Mouse (Mus musculus): Measurements from ENCODE around the gene Hcn2.

The Hcn2 gene

DNA sequence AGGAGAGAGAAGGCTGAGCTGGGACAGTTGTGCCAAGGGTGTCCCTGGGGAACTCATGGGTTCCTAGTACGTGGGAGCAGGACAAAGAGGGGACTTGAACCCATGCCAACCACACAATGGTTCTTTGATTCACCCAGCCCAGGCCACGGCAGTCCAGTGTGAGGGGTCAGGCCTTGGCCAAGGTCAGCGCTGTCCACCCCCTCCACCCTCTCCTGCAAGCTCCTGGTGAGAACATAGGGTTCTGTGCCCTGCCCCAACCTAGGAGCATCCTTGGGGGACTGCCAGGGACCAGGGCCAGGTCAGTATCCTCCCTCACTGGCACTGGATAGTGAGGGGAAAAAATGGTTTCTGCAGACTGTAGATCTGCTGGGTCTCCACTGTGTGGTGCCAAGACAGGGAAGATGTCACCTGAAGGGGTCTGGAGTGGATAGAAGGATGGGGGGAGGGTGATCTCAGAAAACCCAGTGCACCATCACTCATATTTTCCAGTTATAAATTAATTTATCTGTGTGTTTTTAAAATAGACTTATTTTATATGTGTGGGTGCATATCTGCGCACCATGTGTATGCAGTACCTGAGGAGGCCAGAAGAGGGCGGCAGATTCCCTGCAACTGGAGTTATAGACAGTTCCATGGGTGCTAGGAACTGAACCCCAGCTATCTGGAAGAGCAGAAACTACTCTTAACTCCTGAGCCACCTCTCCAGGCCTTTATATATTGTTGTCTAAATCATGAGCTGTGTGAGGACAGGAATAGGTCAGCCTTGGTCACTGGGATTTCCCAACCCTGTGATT lies 58.2 kb downstream of the Hcn2 start:
- DNase-seq (ENCODE audit: low read depth, low spot score) = no peak

DNA sequence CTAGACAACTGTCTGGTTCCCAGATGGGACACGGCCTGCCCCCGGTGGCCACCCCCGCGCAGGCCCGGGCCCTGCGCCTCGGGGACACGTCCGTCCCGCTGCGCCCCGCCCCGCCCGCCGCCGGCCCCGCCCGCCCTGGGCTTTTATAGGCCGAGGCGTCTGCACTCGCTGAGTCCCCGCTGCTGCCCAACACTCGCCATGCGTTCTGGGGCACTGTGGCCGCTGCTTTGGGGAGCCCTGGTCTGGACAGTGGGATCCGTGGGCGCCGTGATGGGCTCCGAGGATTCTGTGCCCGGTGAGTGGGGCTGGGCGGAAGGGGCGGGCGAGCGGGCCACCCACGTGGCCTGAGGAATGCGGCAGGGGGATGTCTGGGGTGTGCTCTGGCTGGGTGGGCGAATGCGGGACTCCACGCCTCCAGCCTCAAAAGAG lies 60.7 kb downstream of the Hcn2 start, which contains the start of gene Fstl3:
Gene Fstl3, plus strand, starts transcription at position 170 of the 429 bp plus-strand sequence.
- DNase-seq (ENCODE audit: low read depth, low spot score) = no peak

DNA sequence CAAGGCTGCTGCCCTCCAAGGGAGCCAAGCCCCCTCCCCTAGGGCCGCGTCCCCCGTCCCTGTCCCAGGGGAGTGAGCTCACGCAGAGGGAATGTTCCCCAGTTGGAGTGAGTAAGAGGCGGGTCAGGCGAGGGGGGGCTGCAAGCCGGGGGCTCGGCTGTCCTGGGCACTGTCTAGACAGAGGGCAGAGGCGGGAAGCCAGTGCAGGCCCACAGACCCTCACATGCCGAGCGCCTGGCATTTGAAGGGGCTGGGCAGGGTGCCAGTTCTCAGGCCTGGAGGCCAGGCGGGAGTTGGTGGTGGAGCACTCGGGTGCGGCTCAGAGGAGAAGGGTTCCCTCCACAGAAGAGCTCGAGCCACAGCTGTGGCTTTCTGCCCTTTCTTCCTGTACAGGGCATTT lies 61.6 kb downstream of the Hcn2 start:
- DNase-seq (ENCODE audit: low read depth, low spot score) = no peak

DNA sequence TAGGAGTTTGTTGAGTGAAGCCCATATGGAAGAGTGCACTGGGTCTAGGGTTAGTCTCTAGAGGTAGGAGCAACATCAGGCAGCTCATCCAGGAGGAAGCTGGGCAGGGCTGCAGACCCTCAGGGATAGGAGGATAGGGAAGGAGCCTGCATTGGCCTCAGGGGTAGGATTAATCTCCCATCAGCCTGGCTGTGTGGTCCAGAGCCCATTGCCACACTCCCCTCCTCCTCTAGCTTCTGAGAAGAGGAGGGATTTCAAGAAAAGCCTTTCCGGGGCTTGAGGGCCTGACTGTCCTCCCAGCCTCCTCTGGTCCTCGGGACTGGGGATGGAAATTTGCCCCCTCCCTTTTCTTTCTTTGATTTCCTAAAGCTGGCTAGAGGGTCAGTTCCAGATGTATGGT lies 62.8 kb downstream of the Hcn2 start:
- DNase-seq (ENCODE audit: low read depth, low spot score) = no peak

DNA sequence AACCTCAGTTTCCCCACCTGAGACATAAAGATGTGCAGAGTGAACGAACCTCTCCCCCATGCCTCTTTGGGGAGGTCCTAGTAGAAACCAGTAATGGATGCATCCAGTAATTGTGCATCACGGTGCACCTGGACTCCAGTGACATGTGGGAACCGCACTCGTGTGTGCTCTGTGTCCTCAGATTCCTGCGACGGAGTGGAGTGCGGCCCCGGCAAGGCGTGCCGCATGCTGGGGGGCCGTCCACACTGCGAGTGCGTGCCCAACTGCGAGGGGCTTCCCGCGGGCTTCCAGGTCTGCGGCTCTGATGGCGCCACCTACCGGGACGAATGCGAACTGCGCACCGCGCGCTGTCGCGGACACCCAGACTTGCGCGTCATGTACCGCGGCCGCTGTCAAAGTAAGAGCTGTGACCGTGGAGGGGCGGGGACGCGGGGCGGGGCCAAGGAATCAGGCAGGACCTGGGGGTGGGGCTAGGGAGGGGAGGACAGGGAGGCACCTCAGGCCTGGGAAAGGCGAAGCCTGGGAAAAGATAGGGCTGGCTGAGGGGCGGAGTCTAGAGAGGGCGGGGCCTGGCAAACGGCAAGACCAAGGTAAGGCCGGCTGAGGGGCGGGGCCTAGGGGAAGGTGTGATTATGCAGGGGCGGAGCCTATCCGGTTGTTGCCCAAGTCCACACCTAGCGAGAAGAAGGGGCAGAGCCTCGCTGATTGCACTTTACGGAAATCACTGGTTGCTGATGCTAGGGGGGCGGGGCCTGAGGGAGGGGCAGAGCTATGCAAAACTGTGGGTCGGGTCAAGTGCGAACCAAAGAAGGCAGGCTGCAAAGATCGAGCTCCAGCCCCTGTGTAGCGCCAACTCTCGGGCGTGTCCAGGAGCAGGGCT lies 63.6 kb downstream of the Hcn2 start:
- peak; percentile 95 for DNase-seq (ENCODE audit: low read depth, low spot score)

DNA sequence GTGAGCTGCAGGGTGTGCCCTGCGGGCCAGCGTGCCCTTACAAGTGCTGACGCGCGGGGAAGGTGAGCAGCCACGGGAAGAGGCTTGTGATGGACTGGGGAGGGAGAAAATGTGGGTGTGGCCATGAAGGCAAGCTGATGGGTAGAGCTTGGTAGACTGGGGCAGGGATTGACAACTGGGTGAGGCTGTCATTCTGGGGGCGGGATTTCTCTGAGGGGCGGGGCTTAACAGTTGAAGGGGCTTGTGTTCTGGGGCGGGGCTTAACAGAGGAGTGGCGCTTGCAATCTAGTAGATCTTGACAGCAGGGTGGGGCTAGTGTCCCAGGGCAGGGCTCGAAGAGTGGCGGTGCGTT lies 64.2 kb downstream of the Hcn2 start:
- no peak for DNase-seq (ENCODE audit: low read depth, low spot score)

DNA sequence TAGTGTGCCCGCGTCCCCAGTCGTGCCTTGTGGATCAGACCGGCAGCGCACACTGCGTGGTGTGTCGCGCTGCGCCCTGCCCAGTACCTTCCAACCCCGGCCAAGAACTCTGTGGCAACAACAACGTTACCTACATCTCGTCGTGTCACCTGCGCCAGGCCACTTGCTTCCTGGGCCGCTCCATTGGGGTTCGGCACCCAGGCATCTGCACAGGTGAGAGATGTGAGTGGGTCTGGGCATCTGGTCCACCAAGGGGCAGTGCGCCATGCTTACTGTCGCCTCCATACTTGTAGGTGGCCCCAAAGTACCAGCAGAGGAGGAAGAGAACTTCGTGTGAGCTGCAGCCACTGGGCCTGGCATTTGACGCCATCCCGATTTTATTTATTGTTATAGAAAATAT lies 64.7 kb downstream of the Hcn2 start:
- no peak for DNase-seq (ENCODE audit: low read depth, low spot score)

DNA sequence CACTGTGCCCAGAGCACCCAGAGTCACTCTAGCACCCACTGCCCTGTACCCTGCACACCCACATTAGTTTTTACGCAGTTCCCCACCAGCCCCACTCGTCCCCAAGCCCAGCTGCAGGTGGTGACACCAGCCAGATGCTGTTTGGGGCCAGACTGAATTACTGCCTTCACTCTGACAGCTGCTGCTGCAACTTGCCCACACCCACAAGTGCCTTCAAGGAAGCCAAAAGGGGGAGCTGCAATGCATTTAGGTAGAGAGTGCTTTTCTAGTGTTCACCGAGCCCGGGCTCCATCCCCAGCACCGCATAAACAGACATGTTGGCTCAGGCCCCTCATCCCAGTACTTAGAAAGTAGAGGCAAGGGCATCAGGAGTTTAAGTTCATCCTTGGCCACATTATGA lies 65.5 kb downstream of the Hcn2 start:
- DNase-seq (ENCODE audit: low read depth, low spot score) = no peak

DNA sequence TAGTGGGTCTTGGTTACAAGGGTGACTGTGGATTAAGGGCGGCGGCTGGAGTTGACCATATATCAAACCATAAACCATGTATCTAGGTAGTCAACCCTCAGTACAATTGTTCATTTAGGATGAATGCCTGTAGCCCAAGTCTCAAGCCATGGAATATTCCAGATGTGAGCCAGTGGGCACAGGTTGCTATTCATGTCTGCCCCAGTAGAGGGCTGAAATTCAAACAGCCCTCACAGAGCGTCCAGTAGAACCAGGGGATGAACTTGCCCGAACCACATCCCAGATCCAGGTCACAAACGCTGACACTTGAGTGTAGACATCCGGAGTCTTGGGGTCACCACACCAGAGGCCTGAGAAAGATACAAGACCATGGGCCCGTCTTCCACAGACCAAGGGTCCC lies 66.6 kb downstream of the Hcn2 start:
- DNase-seq (ENCODE audit: low read depth, low spot score) = no peak

DNA sequence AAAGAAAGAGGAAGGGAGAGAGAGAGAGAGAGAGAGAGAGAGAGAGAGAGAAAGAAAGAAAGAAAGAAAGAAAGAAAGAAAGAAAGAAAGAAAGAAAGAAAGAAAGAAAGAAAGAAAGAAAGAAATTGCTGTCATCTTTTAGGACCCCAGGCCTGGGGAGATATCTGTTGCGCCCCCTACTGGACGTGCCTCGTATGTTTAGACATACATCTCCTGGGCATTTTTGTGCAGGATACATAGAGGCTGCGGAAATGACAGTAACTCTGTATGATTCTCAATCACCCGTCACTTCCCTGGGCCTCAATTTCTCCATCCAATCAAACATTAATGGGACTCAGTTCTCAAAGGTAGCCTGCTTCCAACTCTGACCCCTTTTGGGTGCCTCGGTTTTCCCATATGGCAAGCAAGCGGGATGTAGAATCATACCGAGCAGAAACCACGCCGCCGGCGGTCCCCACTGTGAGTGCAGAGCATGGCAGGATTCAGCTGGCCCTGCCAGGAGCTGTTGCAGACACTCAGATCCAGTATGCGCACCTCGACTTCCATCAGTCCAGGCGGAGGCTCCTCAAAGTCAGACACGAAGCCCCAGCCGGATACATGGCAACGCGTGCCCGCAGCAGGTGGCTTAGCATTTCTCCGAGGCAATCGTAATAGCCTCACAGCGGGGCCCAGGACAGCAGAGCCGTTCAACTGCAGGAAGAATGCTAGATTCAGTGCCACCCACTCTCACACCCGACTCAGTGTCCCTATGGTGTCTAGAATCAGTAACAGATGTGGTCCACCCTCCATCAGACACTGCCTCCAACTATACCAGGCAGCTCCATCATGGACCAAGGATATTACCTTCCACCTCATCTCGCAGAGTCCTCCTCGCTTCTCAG lies 67.7 kb downstream of the Hcn2 start:
- DNase-seq (ENCODE audit: low read depth, low spot score) = no peak

All from forelimb bud, embryonic 11.5 days (tissue).